Mouse (Mus musculus): ENCODE measurements around the gene Capn3.

GRCm38 (mm10) chr2:120414113-120414512, 41.7 kb upstream of the Capn3 start:
- TF ChIP-seq POLR2A (IDR thresholded peaks at IDR 0.05; ENCODE audit: low read depth, low read length) (no peak), CTCF (IDR thresholded peaks at IDR 0.05; ENCODE audit: extremely low read depth, insufficient read length, insufficient replicate concordance, low read depth, low read length) (no peak)

Measured in small intestine, adult 2 months (tissue).